Mouse (Mus musculus): ENCODE results near the gene Ddx23. TPM values are rescaled to one million over a fixed set of nuclear protein-coding genes. Genes with fewer than 3 reads are reported as not detected.

The Ddx23 gene
- polyA plus RNA-seq, 1 experiment from 2014 or later, result 24.9 TPM

- no peak for ATAC-seq (ENCODE audit: low read depth)
- Histone ChIP-seq H3K27me3 (ENCODE audit: control insufficient read depth, insufficient read depth, low read length) (no peaks in the 10 kb centered on the region), H3K36me3 (ENCODE audit: control insufficient read depth, insufficient read depth, low read length) (peaks cover 18% of the 10 kb centered on the region), H3K27ac (ENCODE audit: low read depth, low read length) (no peak overlapping the region), H3K4me2 (ENCODE audit: low read depth, low read length) (peak overlapping the region; percentile 84), H3K9ac (replicated peaks; ENCODE audit: low read depth, low read length) (no peak overlapping the region), H3K4me1 (ENCODE audit: control insufficient read depth, insufficient read depth, low read length) (peaks cover 40% of the 10 kb centered on the region), H3K4me3 (ENCODE audit: low read depth, low read length) (no peak overlapping the region), H3K9me3 (ENCODE audit: control insufficient read depth, low read length) (no peaks in the 10 kb centered on the region)
- WGBS, result 26% methylated on average over 3 of the region's 3 CpGs
These were observed 25.5 kb downstream of the Ddx23 start for GRCm38 (mm10) chr15:98637155-98637554.

GRCm38 (mm10) chr15:98636517-98636916 is 26.2 kb downstream of the Ddx23 start:
- no peak for ATAC-seq (ENCODE audit: low read depth)
- Histone ChIP-seq H3K4me2 (ENCODE audit: low read depth, low read length) (peak overlapping the region; percentile 84), H3K36me3 (ENCODE audit: control insufficient read depth, insufficient read depth, low read length) (peaks cover 11% of the 10 kb centered on the region; the same call in 1 of the 2 replicates), H3K9ac (replicated peaks; ENCODE audit: low read depth, low read length) (peak overlapping the region; percentile 78), H3K9me3 (ENCODE audit: control insufficient read depth, low read length) (no peaks in the 10 kb centered on the region), H3K27ac (ENCODE audit: low read depth, low read length) (peak overlapping the region; percentile 95; the same call in 1 of the 2 replicates), H3K4me1 (ENCODE audit: control insufficient read depth, insufficient read depth, low read length) (peaks cover 40% of the 10 kb centered on the region), H3K4me3 (ENCODE audit: low read depth, low read length) (peak overlapping the region; percentile 69), H3K27me3 (ENCODE audit: control insufficient read depth, insufficient read depth, low read length) (no peaks in the 10 kb centered on the region)
- WGBS, result 20% methylated on average over 5 of the region's 5 CpGs

- H3K9ac ChIP-seq (replicated peaks; ENCODE audit: low read depth, low read length), result peak overlapping the region; percentile 78
- ATAC-seq (ENCODE audit: low read depth), result peak; percentile 1; the same call in 1 of the 2 replicates
- H3K36me3 ChIP-seq (ENCODE audit: control insufficient read depth, insufficient read depth, low read length), result peaks cover 9% of the 10 kb centered on the region; the same call in 1 of the 2 replicates
- H3K27me3 ChIP-seq (ENCODE audit: control insufficient read depth, insufficient read depth, low read length), result no peaks in the 10 kb centered on the region
- peak overlapping the region; percentile 95 for H3K27ac ChIP-seq (ENCODE audit: low read depth, low read length)
- peak overlapping the region; percentile 69 for H3K4me3 ChIP-seq (ENCODE audit: low read depth, low read length)
- H3K4me1 ChIP-seq (ENCODE audit: control insufficient read depth, insufficient read depth, low read length), result peaks cover 40% of the 10 kb centered on the region
- under 1% methylated on average over 21 of the region's 21 CpGs for WGBS
- H3K9me3 ChIP-seq (ENCODE audit: control insufficient read depth, low read length), result no peaks in the 10 kb centered on the region
- H3K4me2 ChIP-seq (ENCODE audit: low read depth, low read length), result peak overlapping the region; percentile 84
These were observed 27.3 kb downstream of the Ddx23 start for GRCm38 (mm10) chr15:98635291-98635841.

- Histone ChIP-seq H3K4me3 (ENCODE audit: low read depth, low read length) (peak overlapping the region; percentile 69), H3K9me3 (ENCODE audit: control insufficient read depth, low read length) (no peaks in the 10 kb centered on the region), H3K27me3 (ENCODE audit: control insufficient read depth, insufficient read depth, low read length) (no peaks in the 10 kb centered on the region), H3K9ac (replicated peaks; ENCODE audit: low read depth, low read length) (peak overlapping the region; percentile 78), H3K4me1 (ENCODE audit: control insufficient read depth, insufficient read depth, low read length) (peaks cover 40% of the 10 kb centered on the region), H3K4me2 (ENCODE audit: low read depth, low read length) (peak overlapping the region; percentile 84), H3K27ac (ENCODE audit: low read depth, low read length) (peak overlapping the region; percentile 95), H3K36me3 (ENCODE audit: control insufficient read depth, insufficient read depth, low read length) (peaks cover 3% of the 10 kb centered on the region; the same call in 1 of the 2 replicates)
- peak; percentile 68 for ATAC-seq (ENCODE audit: low read depth)
- WGBS, result 1% methylated on average over 50 of the region's 65 CpGs
These were observed 28.1 kb downstream of the Ddx23 start for GRCm38 (mm10) chr15:98634541-98635081.

GRCm38 (mm10) chr15:98633822-98634470 is 28.7 kb downstream of the Ddx23 start:
- ATAC-seq (ENCODE audit: low read depth), result peak; percentile 5
- Histone ChIP-seq H3K4me2 (ENCODE audit: low read depth, low read length) (peak overlapping the region; percentile 84), H3K4me1 (ENCODE audit: control insufficient read depth, insufficient read depth, low read length) (peaks cover 41% of the 10 kb centered on the region), H3K27ac (ENCODE audit: low read depth, low read length) (peak overlapping the region; percentile 95), H3K9me3 (ENCODE audit: control insufficient read depth, low read length) (no peaks in the 10 kb centered on the region), H3K4me3 (ENCODE audit: low read depth, low read length) (peak overlapping the region; percentile 69), H3K27me3 (ENCODE audit: control insufficient read depth, insufficient read depth, low read length) (no peaks in the 10 kb centered on the region), H3K9ac (replicated peaks; ENCODE audit: low read depth, low read length) (peak overlapping the region; percentile 78), H3K36me3 (ENCODE audit: control insufficient read depth, insufficient read depth, low read length) (no peaks in the 10 kb centered on the region)
- WGBS, result 1% methylated on average over 24 of the region's 25 CpGs

GRCm38 (mm10) chr15:98632921-98633320 is 29.8 kb downstream of the Ddx23 start:
- 0% methylated on average over 4 of the region's 4 CpGs for WGBS
- no peaks in the 10 kb centered on the region for H3K27me3 ChIP-seq (ENCODE audit: control insufficient read depth, insufficient read depth, low read length)
- H3K9me3 ChIP-seq (ENCODE audit: control insufficient read depth, low read length), result no peaks in the 10 kb centered on the region
- H3K9ac ChIP-seq (replicated peaks; ENCODE audit: low read depth, low read length), result peak overlapping the region; percentile 78
- H3K4me1 ChIP-seq (ENCODE audit: control insufficient read depth, insufficient read depth, low read length), result peaks cover 50% of the 10 kb centered on the region
- peak overlapping the region; percentile 69 for H3K4me3 ChIP-seq (ENCODE audit: low read depth, low read length)
- no peaks in the 10 kb centered on the region for H3K36me3 ChIP-seq (ENCODE audit: control insufficient read depth, insufficient read depth, low read length)
- peak overlapping the region; percentile 39; the same call in 1 of the 2 replicates for H3K27ac ChIP-seq (ENCODE audit: low read depth, low read length)
- peak overlapping the region; percentile 84 for H3K4me2 ChIP-seq (ENCODE audit: low read depth, low read length)
- no peak for ATAC-seq (ENCODE audit: low read depth)

GRCm38 (mm10) chr15:98632107-98632744 is 30.5 kb downstream of the Ddx23 start:
- peak overlapping the region; percentile 49 for H3K27ac ChIP-seq (ENCODE audit: low read depth, low read length)
- H3K4me3 ChIP-seq (ENCODE audit: low read depth, low read length), result peak overlapping the region; percentile 69
- peak overlapping the region; percentile 78 for H3K9ac ChIP-seq (replicated peaks; ENCODE audit: low read depth, low read length)
- peaks cover 44% of the 10 kb centered on the region for H3K4me1 ChIP-seq (ENCODE audit: control insufficient read depth, insufficient read depth, low read length)
- no peaks in the 10 kb centered on the region for H3K36me3 ChIP-seq (ENCODE audit: control insufficient read depth, insufficient read depth, low read length)
- WGBS, result 0% methylated on average over 13 of the region's 25 CpGs
- H3K27me3 ChIP-seq (ENCODE audit: control insufficient read depth, insufficient read depth, low read length), result no peaks in the 10 kb centered on the region
- peak; percentile 53; the same call in 1 of the 2 replicates for ATAC-seq (ENCODE audit: low read depth)
- H3K9me3 ChIP-seq (ENCODE audit: control insufficient read depth, low read length), result no peaks in the 10 kb centered on the region
- peak overlapping the region; percentile 84 for H3K4me2 ChIP-seq (ENCODE audit: low read depth, low read length)

GRCm38 (mm10) chr15:98631493-98631892 is 31.2 kb downstream of the Ddx23 start:
- no peak; the same call in 1 of the 2 replicates for ATAC-seq (ENCODE audit: low read depth)
- Histone ChIP-seq H3K27me3 (ENCODE audit: control insufficient read depth, insufficient read depth, low read length) (no peaks in the 10 kb centered on the region), H3K9ac (replicated peaks; ENCODE audit: low read depth, low read length) (peak overlapping the region; percentile 78; the same call in 1 of the 2 replicates), H3K36me3 (ENCODE audit: control insufficient read depth, insufficient read depth, low read length) (no peaks in the 10 kb centered on the region), H3K4me3 (ENCODE audit: low read depth, low read length) (peak overlapping the region; percentile 69), H3K9me3 (ENCODE audit: control insufficient read depth, low read length) (no peaks in the 10 kb centered on the region), H3K4me1 (ENCODE audit: control insufficient read depth, insufficient read depth, low read length) (peaks cover 36% of the 10 kb centered on the region), H3K27ac (ENCODE audit: low read depth, low read length) (peak overlapping the region; percentile 39; the same call in 1 of the 2 replicates), H3K4me2 (ENCODE audit: low read depth, low read length) (peak overlapping the region; percentile 84)
- under 1% methylated on average over 18 of the region's 18 CpGs for WGBS

Measured in neural tube, embryonic 14.5 days (tissue).